Mouse (Mus musculus) C2C12 (cell line): ENCODE measurements around the gene Cbx3. TPM values are rescaled to one million over a fixed set of nuclear protein-coding genes. Genes with fewer than 3 reads are reported as not detected.

ENCODE experiments used
- H3K27me3 ChIP-seq: one replicate; pipeline ENCODE4 v1.6.1; 2011; ENCODE audit not compliant: control insufficient read depth, insufficient read depth, insufficient read length
- H3K36me3 ChIP-seq: one replicate; pipeline ENCODE4 v1.6.1; 2011; ENCODE audit not compliant: control insufficient read depth, insufficient read depth
- H3K4me3 ChIP-seq: one replicate; pipeline ENCODE4 v1.5.1; 2011; ENCODE audit warnings: mild to moderate bottlenecking, control low read depth; ENCODE audit not compliant: poor library complexity, insufficient read depth, severe bottlenecking
- H3K79me2 ChIP-seq: one replicate; pipeline ENCODE4 v1.6.1; 2011; ENCODE audit not compliant: control insufficient read depth, insufficient read depth
- H3K79me3 ChIP-seq: one replicate; pipeline ENCODE4 v1.6.1; 2011; ENCODE audit warnings: low read depth, control low read depth
- H3ac ChIP-seq: one replicate; pipeline ENCODE3; 2011; ENCODE audit warnings: low read depth; ENCODE audit not compliant: control insufficient read depth, insufficient read length
- CEBPB ChIP-seq: IDR thresholded peaks from one replicate; pipeline ENCODE4 v1.6.1; 2011; ENCODE audit warnings: low read depth, mild to moderate bottlenecking, control low read depth, moderate library complexity
- CTCF ChIP-seq: IDR thresholded peaks from one replicate; pipeline ENCODE4 v1.5.1; 2011; ENCODE audit not compliant: control insufficient read depth, insufficient read depth, insufficient read length
- FOSL1 ChIP-seq: IDR thresholded peaks from one replicate; pipeline ENCODE4 v1.8.0; 2011; ENCODE audit warnings: mild to moderate bottlenecking, low read length; ENCODE audit not compliant: poor library complexity, insufficient read depth, severe bottlenecking
- MAX ChIP-seq: IDR thresholded peaks from one replicate; pipeline ENCODE4 v1.6.1; 2011; ENCODE audit warnings: mild to moderate bottlenecking, control low read depth
- MYOD1 ChIP-seq: IDR thresholded peaks from one replicate; pipeline ENCODE4 v1.6.1; 2011; ENCODE audit warnings: low read depth; ENCODE audit not compliant: control insufficient read depth, insufficient read length
- MYOG ChIP-seq: IDR thresholded peaks from one replicate; pipeline ENCODE4 v1.6.1; 2011; ENCODE audit not compliant: control insufficient read depth, insufficient read length; ENCODE audit errors: extremely low read depth
- USF1 ChIP-seq: IDR thresholded peaks from one replicate; pipeline ENCODE4 v1.6.1; 2011; ENCODE audit warnings: low read depth, mild to moderate bottlenecking, control low read depth, moderate library complexity
- polyA plus RNA-seq: library from polyadenylated mRNA; unstranded; fragments of >200 nt; fragmentation: generic; extraction: Trizol; gene quantifications from one replicate; pipeline ENCODE4 v1.2.1, GENCODE M21; 2012; ENCODE audit warnings: missing spikeins

Gene Cbx3
- polyA plus RNA-seq, 1 experiment: 71.6 TPM

DNA sequence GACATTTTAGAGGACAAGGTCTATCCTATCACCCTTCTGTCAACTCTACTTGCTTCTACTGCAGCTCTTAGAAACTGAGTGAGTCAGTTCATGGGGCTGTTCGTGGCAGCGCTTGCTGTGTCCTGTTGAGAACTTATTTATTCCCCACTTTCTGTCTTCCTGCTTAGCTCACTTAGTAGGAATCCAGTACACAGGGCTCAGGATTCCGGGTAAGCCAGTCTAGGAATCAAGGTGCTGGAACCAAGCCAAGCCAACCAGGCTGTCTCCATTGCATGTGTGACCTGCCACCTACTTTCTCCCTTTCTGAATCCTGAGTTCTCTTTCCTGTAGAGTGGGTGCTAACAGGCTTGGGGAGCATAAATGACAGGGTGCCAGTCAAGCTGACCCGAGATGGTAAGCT lies 32.5 kb upstream of the Cbx3 start:
- Histone ChIP-seq H3ac (no peak overlapping the region), H3K79me2 (no peaks in the 10 kb centered on the region), H3K4me3 (no peak overlapping the region), H3K36me3 (no peaks in the 10 kb centered on the region), H3K27me3 (peaks cover 12% of the 10 kb centered on the region), H3K79me3 (no peaks in the 10 kb centered on the region)
- TF ChIP-seq MAX (no peak), USF1 (no peak), MYOG (no peak), CTCF (no peak), FOSL1 (no peak), CEBPB (no peak), MYOD1 (no peak)

- TF ChIP-seq FOSL1 (no peak), CEBPB (no peak)
- Histone ChIP-seq H3K79me3 (no peaks in the 10 kb centered on the region), H3K79me2 (no peaks in the 10 kb centered on the region), H3K36me3 (no peaks in the 10 kb centered on the region), H3K4me3 (no peak overlapping the region), H3K27me3 (peaks cover under 1% of the 10 kb centered on the region), H3ac (no peak overlapping the region)
Observed at GRCm38 (mm10) chr6:51438826-51439330, 31.3 kb upstream of the Cbx3 start.

DNA sequence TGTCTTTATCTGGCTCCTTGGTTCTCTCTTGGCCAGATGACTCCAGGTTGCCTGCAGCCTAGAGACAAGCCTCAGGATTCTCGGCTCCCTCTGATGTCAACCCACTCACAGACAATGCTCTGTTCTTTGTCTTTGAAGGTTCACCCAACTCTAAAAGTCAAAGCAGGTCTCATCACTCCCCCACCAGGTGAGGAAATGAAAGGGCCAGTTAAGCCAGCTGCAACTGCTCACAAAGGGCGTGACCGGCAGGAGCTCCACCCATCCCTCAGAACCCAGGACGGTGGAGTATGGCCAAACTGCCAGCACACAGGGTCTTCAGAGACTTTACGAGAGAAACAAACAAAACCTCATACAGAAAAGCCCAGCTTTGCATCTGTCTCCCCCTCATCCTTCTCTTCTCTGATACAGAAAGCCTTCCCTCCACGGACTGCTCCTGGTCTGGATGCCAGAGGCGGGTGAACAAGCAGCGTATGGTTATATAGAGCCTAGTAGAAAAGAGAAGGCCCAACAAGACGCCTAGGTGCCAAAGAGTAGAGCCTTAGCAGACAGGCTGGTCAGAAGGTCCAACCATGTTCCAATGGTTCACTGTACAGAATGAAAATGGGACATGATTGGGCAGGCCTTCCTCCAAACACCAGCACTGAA lies 27.8 kb upstream of the Cbx3 start:
- TF ChIP-seq CTCF (no peak), FOSL1 (no peak)
- Histone ChIP-seq H3K27me3 (no peaks in the 10 kb centered on the region), H3K36me3 (no peaks in the 10 kb centered on the region), H3K4me3 (no peak overlapping the region), H3ac (no peak overlapping the region), H3K79me2 (no peaks in the 10 kb centered on the region), H3K79me3 (no peaks in the 10 kb centered on the region)

GRCm38 (mm10) chr6:51452927-51453503 lies 17.1 kb upstream of the Cbx3 start:
- H3K36me3 ChIP-seq: peaks cover 11% of the 10 kb centered on the region
- no peaks in the 10 kb centered on the region for H3K79me2 ChIP-seq
- TF ChIP-seq CTCF: no peak
- TF ChIP-seq MAX: no peak
- no peak for TF ChIP-seq CEBPB
- no peak for TF ChIP-seq USF1
- TF ChIP-seq FOSL1: no peak
- TF ChIP-seq MYOD1: peak; percentile 60
- TF ChIP-seq MYOG: no peak
- H3K4me3 ChIP-seq: no peak overlapping the region
- no peak overlapping the region for H3ac ChIP-seq
- H3K27me3 ChIP-seq: no peaks in the 10 kb centered on the region
- H3K79me3 ChIP-seq: no peaks in the 10 kb centered on the region

DNA sequence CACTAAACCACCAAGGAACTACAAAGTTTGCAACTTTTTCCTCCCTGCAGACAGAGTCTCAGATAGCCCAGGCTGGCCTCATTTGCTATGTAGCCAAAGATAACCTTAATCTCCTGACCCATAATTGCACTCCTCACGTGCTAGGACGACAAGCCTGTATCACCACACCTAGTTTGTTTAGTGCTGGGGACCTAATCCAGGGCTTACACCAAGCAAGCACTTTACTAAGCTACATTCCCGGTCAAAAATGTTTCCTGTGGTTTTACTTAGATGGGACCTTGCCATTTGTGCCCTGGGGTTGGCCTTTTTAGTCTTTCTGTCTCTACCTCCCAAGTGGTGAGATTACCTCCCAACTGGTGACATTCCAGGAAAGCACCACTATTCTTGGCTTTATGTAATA lies 15.2 kb upstream of the Cbx3 start:
- H3K27me3 ChIP-seq: no peaks in the 10 kb centered on the region
- H3K79me2 ChIP-seq: no peaks in the 10 kb centered on the region
- H3K4me3 ChIP-seq: no peak overlapping the region
- H3ac ChIP-seq: no peak overlapping the region
- TF ChIP-seq USF1: no peak
- no peak for TF ChIP-seq FOSL1
- TF ChIP-seq MYOG: no peak
- TF ChIP-seq CEBPB: no peak
- no peak for TF ChIP-seq CTCF
- TF ChIP-seq MAX: no peak
- TF ChIP-seq MYOD1: no peak
- no peaks in the 10 kb centered on the region for H3K79me3 ChIP-seq
- peaks cover 30% of the 10 kb centered on the region for H3K36me3 ChIP-seq

DNA sequence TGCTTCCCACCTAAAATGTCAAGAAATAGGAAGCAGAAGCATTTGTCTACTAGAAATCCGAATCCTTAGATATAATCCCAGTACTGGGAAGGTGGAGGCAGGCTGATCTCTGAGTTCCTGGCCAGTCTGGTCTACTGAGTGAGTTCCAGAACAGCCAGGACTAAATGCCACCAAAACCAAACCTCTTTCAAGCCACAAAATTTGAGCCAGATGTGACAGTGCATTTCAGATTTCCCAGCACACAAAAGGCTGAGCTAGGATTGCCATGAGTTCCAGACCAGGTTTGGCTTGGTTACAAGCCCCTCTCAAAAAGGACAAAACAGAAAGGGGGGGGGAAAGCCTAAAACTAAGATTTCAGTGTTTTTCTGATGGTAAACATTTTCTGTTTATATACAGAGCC lies 14.0 kb upstream of the Cbx3 start:
- H3K79me3 ChIP-seq: no peaks in the 10 kb centered on the region
- no peak for TF ChIP-seq CEBPB
- no peak for TF ChIP-seq MYOD1
- no peak for TF ChIP-seq CTCF
- no peak for TF ChIP-seq MAX
- no peak for TF ChIP-seq USF1
- TF ChIP-seq MYOG: no peak
- TF ChIP-seq FOSL1: no peak
- H3K79me2 ChIP-seq: peaks cover 2% of the 10 kb centered on the region
- H3ac ChIP-seq: no peak overlapping the region
- peaks cover 42% of the 10 kb centered on the region for H3K36me3 ChIP-seq
- H3K4me3 ChIP-seq: no peak overlapping the region
- no peaks in the 10 kb centered on the region for H3K27me3 ChIP-seq
